Mouse (Mus musculus): Measurements from ENCODE around the gene L1cam.
A peak's percentile ranks its signal among the peaks of the same experiment; 100 is the strongest.

L1cam gene

GRCm38 (mm10) chrX:73895719-73896118, at the start of gene L1cam:
Gene L1cam (minus strand): TSS chrX:73896105.
- peak; percentile 43 to 55 for DNase-seq (ENCODE audit: low spot score in 2 of 2)

DNA sequence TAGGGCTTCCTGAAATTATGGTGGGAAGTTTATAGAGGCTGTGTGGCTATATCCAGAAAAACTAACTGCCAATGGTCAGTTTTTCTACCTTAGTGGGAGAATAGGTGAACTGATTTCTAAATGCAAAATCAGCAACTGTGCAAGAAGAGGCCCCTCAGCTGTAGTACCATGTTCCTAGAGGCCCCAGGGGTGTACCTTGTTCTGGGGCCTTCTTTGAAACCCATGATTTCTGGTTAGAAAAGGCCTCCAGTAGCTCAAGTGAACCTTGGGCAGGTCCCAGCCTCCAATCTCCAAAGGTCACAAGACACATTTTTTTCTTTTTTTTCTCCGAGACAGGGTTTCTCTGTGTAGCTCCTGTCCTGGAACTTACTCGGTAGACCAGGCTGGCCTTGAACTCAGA, 46.4 kb upstream of the L1cam start:
- DNase-seq (ENCODE audit: low spot score in 2 of 2) = no peak

- no peak for DNase-seq (ENCODE audit: low spot score in 2 of 2)
Measured at GRCm38 (mm10) chrX:73941860-73942259, 46.0 kb upstream of the L1cam start.

GRCm38 (mm10) chrX:73931871-73932270, 36.0 kb upstream of the L1cam start:
- DNase-seq (ENCODE audit: low spot score in 2 of 2) = no peak

DNA sequence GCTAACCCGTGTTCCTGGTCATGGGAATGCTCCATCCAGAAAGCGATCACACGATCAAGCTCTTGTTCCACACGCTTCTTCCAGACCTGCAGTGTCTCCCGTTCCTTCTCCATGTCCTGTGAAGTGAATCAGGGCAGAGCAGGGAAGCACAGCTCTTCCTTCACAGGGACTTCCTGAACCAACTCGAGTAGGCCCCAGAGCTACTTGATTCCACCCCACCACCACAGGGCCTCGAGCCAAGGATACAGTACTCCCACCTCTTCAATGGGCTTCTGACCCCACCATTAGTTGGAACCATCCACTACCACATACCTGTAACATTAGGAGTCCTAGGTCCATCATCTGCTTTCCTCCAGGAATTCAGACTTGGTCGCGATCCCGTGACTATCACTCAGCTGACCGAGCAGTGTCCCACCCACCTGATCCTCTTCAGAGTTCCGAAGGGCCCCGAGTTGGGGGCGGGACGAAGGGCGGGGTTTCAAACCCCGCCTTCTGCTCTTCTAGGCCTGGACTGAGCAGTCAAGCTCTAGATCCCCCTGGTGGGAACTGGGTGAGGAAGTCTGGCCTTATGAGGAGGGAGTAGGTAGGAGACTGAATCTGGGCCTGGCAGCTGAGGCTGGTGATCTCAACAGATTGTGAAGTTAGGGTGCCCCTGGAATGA, 34.6 kb upstream of the L1cam start, which contains the start of gene Renbp:
Gene Renbp, minus strand, starts transcription at position 449 of the 661 bp plus-strand sequence.
- DNase-seq (ENCODE audit: low spot score in 2 of 2) = no peak

- no peak for DNase-seq (ENCODE audit: low spot score in 2 of 2)
Measured at GRCm38 (mm10) chrX:73922550-73922882, 26.6 kb upstream of the L1cam start.

- DNase-seq (ENCODE audit: low spot score in 2 of 2) = peak; percentile 86
Measured at GRCm38 (mm10) chrX:73921823-73922549, 26.1 kb upstream of the L1cam start, which contains the start of the genes Arhgap4 and Naa10. Gene Arhgap4 (minus strand): TSS chrX:73921870. Gene Naa10 (minus strand): TSS chrX:73921944.

- peak in 1 of 2 experiments; percentile 10 for DNase-seq (ENCODE audit: low spot score in 2 of 2)
Measured at GRCm38 (mm10) chrX:73921285-73921822, 25.4 kb upstream of the L1cam start.

DNA sequence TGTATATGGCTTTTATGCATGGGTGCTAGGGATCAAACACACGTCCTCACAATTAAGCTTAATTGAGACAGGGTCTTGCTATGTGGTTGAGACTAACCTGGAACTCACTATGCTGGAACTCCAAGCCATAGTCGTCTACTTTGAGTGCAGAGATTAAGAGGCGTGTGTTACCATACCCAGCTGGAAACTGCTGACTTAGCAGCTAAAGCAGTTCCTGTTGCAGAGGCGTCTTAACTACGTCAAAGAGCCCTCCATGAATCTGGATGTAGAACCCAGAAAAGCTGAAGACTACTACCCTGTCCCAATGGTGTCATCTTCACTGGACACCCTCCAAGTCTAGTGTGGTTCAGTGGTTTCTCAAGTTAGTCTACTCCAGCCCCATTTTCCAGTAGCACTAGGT, 22.7 kb upstream of the L1cam start:
- no peak for DNase-seq (ENCODE audit: low spot score in 2 of 2)

DNA sequence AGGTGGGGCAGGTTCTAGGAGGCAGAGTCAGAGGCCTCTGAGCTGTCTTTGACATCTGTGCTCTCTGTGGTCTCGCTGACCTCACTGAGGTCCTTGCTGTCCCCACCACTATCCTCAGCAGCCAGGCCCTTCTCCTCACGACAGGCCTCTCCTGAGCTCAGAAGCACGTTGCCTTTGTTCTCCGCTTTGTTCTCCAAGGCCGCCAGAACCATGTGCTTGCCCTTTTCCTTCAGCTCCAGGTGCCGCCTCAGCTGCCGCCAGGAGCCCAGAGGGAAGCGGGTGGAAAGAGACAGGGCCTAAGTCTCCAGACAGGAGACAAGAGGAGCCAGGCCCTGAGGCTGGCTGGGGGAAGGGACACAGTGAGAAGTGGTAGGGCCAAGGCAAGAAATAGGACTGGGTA, 21.0 kb upstream of the L1cam start:
- no peak for DNase-seq (ENCODE audit: low spot score in 2 of 2)

DNA sequence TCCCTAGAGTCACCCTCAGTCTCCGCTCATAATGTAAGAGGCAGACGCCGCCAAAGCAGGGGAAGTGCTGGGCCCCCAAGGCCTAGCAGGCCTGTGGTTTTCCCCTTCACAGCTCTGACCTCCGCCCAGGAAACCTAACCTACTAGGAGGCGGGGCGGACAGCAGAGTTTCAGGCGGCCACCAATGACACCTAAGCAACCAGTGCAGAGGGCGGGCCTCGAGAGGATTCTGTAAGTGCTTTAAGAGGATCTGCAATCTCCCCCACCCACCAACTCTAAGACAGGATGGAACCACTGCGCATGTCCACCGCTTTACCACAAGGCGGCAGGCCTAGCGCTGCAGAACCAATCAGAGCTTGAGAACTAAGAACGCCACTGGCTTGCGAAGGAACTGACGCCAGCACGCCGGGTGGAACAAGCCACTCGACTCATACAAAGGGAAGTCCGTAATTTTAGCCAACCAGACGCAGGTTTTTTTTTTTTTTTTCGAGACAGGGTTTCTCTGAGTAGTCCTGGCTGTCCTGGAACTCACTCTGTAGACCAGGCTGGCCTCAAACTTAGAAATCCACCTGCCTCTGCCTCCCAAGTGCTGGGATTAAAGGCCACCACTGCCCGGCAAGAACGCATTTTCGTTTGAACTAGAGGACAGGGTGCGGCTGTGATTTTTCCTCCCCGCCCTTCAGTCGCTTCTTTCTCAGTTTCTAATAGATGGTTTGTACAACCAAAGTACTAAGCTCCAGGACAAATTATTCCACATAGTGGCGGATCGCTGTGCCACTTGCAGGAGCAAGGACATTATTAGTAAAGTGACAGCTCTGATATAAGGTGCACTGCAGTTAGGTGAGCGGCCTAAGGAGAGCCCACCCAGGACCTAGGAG, 19.2 kb upstream of the L1cam start:
- DNase-seq (ENCODE audit: low spot score in 2 of 2) = peak; percentile 81 to 88

GRCm38 (mm10) chrX:73911588-73911987, 15.7 kb upstream of the L1cam start:
- DNase-seq (ENCODE audit: low spot score in 2 of 2) = no peak

GRCm38 (mm10) chrX:73911156-73911555, 15.3 kb upstream of the L1cam start:
- no peak for DNase-seq (ENCODE audit: low spot score in 2 of 2)

DNA sequence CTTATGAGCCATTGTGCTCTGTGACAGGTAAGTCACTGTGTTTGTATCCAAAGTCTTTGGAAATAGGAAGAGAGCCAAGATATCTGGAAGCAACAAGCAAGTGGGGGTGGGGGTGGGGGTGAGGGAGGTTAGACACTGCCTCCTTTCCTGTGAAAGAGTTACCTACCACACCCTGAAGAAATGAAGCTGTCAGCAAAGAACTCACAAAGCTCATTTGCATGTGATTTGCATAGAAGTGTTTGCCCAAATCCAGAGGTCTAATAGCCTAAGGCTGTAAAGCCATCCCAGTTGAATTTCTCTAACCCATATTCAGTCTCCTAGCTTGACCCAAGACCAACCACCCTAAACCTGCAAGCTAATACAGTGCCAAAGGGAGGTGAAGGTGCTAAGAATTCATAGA, 14.5 kb upstream of the L1cam start:
- DNase-seq (ENCODE audit: low spot score in 2 of 2) = no peak

- no peak for DNase-seq (ENCODE audit: low spot score in 2 of 2)
Measured at GRCm38 (mm10) chrX:73910049-73910448, 14.1 kb upstream of the L1cam start.

DNA sequence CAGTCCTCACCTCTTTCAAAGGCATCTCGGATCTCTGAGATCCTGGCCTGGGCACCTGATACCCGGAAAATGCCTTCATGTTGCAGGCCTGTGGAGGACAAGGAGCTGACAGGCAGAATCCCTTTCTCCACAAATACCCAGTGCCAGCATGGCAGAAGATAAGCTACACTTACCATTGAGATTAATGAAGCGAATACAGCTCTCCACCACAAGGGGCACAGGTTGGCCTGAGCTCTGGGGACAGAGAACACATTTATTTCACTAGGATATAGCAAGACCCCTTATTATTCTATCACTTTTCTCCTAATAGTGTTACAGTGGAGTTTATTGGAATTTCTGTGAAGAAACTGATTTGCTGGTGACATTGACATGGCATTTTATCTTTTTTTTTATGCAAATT, 2.1 kb upstream of the L1cam start:
- DNase-seq (ENCODE audit: low spot score in 2 of 2) = no peak

DNA sequence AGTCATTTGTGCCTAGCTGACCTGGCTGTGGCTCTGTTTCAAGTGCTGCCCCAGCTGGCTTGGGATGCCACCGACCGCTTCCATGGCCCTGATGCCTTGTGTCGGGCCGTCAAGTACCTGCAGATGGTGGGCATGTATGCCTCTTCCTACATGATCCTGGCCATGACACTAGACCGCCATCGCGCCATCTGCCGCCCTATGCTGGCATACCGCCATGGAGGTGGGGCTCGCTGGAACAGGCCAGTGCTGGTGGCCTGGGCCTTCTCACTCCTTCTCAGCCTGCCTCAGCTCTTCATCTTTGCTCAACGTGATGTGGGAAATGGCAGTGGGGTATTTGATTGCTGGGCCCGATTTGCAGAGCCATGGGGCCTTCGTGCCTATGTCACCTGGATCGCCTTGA, 3.1 kb downstream of the L1cam start:
- no peak for DNase-seq (ENCODE audit: low spot score in 2 of 2)

DNA sequence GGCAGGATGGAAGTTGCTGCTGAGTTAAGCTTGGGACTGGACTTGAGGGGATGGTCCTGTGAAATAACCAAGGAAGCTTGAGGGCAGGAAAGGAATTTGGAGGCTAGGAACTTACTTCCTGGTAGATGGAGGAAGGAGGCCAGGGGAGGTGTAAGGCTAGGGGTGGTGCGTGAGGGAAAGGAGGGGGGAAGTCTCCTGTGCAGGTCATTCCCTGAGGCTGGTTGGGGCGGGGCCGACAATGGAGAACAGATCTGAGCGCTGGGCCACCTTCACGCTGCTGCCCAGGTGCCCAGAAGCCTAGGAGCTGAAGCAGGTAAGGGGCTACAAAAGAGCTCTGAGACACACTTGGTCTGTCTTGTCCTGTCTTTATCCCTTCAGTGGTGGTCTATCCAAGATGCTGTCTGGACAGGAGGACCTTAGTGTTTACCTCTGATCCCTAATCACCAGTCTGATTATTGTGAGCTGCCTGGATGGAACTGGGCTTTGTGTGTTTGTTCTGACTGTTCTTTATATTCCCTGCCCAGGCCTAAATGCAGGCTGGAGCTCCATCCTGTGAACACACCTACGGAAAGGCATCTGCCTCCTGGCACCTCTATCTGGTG, 4.3 kb downstream of the L1cam start, which contains the start of gene Avpr2:
Gene Avpr2, plus strand, starts transcription at position 552 of the 602 bp plus-strand sequence.
- DNase-seq (ENCODE audit: low spot score in 2 of 2) = no peak

GRCm38 (mm10) chrX:73881463-73881862, 14.4 kb downstream of the L1cam start:
- DNase-seq (ENCODE audit: low spot score in 2 of 2) = no peak

GRCm38 (mm10) chrX:73881036-73881427, 14.9 kb downstream of the L1cam start:
- no peak for DNase-seq (ENCODE audit: low spot score in 2 of 2)

DNA sequence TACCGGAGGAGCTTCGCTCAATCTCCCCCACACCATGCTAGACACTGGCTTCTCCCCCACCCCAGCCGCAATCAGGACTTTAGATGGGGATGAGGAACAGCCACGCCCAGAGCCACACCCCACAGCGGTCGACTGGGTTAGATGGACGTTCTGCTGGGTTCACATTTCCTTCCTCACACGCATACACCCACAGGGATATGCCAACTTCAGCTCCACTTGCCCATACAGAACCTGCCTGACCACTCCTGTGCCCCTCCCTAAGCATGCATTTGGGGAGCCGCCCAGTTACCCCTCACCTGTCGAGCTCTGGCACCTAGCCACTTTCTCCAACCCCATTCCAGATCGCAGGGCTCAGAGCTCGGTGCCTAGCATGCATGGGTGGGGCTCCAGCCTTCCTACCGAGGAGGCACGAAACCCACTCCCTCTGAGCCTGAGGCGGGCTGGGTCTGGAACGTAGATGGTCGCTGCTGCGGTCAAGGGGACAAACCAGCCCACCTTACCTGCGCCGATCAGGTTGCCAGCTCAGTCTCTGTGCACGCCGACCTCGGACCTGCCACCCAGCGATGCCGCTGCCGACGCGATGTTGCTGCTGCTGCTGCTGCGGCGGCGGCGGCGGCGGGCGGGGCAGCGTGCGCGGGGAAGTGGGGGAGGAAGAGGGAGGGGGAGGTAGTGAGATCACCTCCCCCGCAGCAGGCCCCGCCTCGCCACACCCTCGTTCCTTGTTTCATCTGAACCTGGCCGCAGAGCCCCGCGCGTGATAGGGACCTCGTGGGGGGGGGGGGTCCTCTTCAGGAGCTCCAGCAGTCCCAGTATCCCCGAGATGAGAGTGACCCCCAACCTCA, 15.5 kb downstream of the L1cam start:
- no peak for DNase-seq (ENCODE audit: low spot score in 2 of 2)
